8 mouse cellular contexts compared by ENCODE assay signal in the genomic region with DNA sequence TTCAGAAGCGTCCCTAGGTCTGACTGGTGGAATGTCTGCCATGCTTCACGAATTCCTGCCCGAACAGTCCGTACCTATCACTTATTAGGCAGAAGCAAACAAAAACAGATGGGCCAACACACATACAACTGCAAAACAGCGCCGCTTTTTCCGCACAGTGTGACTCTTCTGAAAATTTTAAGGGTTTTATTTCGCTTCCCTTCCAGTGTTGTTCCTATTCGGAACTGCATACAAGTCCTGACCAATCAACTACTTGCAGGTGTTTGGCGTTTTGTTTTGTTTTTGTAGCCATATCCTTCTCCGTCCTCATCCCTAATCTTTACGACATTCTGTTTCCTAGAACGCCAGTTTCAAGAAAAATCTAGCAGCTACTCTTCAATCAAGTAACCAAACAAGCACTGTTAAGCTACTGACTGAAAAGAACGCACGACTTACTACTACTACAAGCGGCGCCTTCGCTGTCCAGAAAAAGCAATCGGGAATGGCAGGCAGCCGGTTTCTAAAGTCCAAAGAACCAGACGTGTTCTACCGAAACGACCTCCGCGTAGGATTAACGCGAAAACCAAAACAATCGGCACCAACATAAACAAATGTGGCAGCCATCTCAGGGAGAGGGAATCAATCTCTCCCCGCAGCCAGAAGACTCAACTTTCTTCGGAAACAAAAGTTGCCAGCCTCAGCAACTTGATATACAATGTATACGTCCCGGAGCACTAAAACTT. TPM values are rescaled to one million over a fixed set of nuclear protein-coding genes. Genes with fewer than 3 reads are reported as not detected.
DNase-seq lines count a peak whose midpoint lies in the region; ATAC-seq and TF ChIP-seq lines count a peak whose summit lies in the region.

No protein-coding gene starts in this region.

- no peaks in the 10 kb centered on the region for H3K9me3 ChIP-seq in intestine, embryonic 14.5 days (ENCODE audit: control insufficient read depth, low read length)
- H3K9me3 ChIP-seq in liver, embryonic 13.5 days (replicated peaks): no peaks in the 10 kb centered on the region

- WGBS in intestine, embryonic 14.5 days: under 1% methylated on average over 32 of the region's 32 CpGs
- WGBS in liver, embryonic 13.5 days (ENCODE audit: insufficient replicate concordance): under 1% methylated on average over 32 of the region's 32 CpGs

- ATAC-seq in intestine, embryonic 14.5 days (replicated peaks; ENCODE audit: low FRiP score, low TSS enrichment, low read depth): no peak
- ATAC-seq in liver, embryonic 13.5 days (ENCODE audit: low read depth): peak; percentile 9; the same call in 1 of the 2 replicates

- peak overlapping the region; percentile 94 for H3K4me2 ChIP-seq in intestine, embryonic 14.5 days (ENCODE audit: low read length)
- H3K4me2 ChIP-seq in liver, embryonic 13.5 days: peak overlapping the region; percentile 93

- no peaks in the 10 kb centered on the region for H3K27me3 ChIP-seq in intestine, embryonic 14.5 days (replicated peaks; ENCODE audit: control insufficient read depth, insufficient read depth, low read length)
- H3K27me3 ChIP-seq in liver, embryonic 13.5 days: peaks cover 31% of the 10 kb centered on the region

- intact Hi-C loops in gastrocnemius, adult 2 months (cut with DNase I): loop anchor here (2.0 to 5.0 kb wide), 3 partner anchors 51 to 147 kb away; a partner anchor contains a TSS

- H3K4me3 ChIP-seq in gastrocnemius, adult 2 months: peak overlapping the region; percentile 78
- peak overlapping the region; percentile 97 for H3K4me3 ChIP-seq in intestine, embryonic 14.5 days (ENCODE audit: low read depth, low read length)
- peak overlapping the region; percentile 86 for H3K4me3 ChIP-seq in liver, embryonic 13.5 days (replicated peaks)

- DNase-seq in ovary, postnatal 10 days (ENCODE audit: low spot score): peak; percentile 28
- no peak for DNase-seq in ovary, adult 18-20 months (ENCODE audit: low spot score)
- peak; percentile 11 for DNase-seq in cerebellum, adult 9-11 months
- DNase-seq in gastrocnemius, adult 2 months: peak; percentile 38
- peak; percentile 74 for DNase-seq in intestine, embryonic 14.5 days (ENCODE audit: low spot score)
- DNase-seq in liver, embryonic 13.5 days: peak; percentile 25
- peak; percentile 16 to 25 for DNase-seq in natural killer cell, adult 2 months (ENCODE audit: low spot score in 2 of 2)
- DNase-seq in thymus, postnatal 10 days (ENCODE audit: low spot score in 2 of 2): peak; percentile 10 to 12

- no peaks in the 10 kb centered on the region for H3K36me3 ChIP-seq in intestine, embryonic 14.5 days (ENCODE audit: control insufficient read depth, insufficient read depth, low read length)
- no peaks in the 10 kb centered on the region for H3K36me3 ChIP-seq in liver, embryonic 13.5 days

- peak overlapping the region; percentile 97 for H3K27ac ChIP-seq in gastrocnemius, adult 2 months
- peak overlapping the region; percentile 100 for H3K27ac ChIP-seq in intestine, embryonic 14.5 days (ENCODE audit: low read depth)
- peak overlapping the region; percentile 94 for H3K27ac ChIP-seq in liver, embryonic 13.5 days

- peaks cover 21% of the 10 kb centered on the region for H3K4me1 ChIP-seq in intestine, embryonic 14.5 days (replicated peaks; ENCODE audit: control insufficient read depth, insufficient read depth, low read length)
- H3K4me1 ChIP-seq in liver, embryonic 13.5 days (replicated peaks): peaks cover 24% of the 10 kb centered on the region

- TF ChIP-seq CTCF in gastrocnemius, adult 2 months (IDR thresholded peaks at IDR 0.05): no peak

- peak overlapping the region; percentile 100 for H3K9ac ChIP-seq in intestine, embryonic 14.5 days (ENCODE audit: low read length)
- H3K9ac ChIP-seq in liver, embryonic 13.5 days: peak overlapping the region; percentile 91

RNA-seq across cellular contexts. Expression of a gene that starts 0.9 kb away (rescaled TPM):
- total RNA-seq in gastrocnemius, adult 2 months (2021): 10 to 100 TPM; 40.6 to 45.3 TPM
- 32.1 and 32.6 TPM in 2 replicates for polyA plus RNA-seq in intestine, embryonic 14.5 days (2014; fragmentation: Nextera tagmentation; extraction: Ambion mirVana)
- 4.1 and 5.6 TPM in 2 replicates for polyA plus RNA-seq in liver, embryonic 13.5 days (2015; fragmentation: Nextera tagmentation; extraction: Ambion mirVana)
